Mouse (Mus musculus): ENCODE measurements around the gene Oprm1. TPM values are rescaled to one million over a fixed set of nuclear protein-coding genes. Genes with fewer than 3 reads are reported as not detected.

The Oprm1 gene
- polyA plus RNA-seq, 1 experiment from 2014 or later = 2.0 TPM

GRCm38 (mm10) chr10:7062993-7063392 lies 304.7 kb downstream of the Oprm1 start:
- Histone ChIP-seq H3K4me3 (no peak overlapping the region), H3K27me3 (no peaks in the 10 kb centered on the region), H3K9ac (replicated peaks) (no peak overlapping the region), H3K4me1 (no peaks in the 10 kb centered on the region), H3K4me2 (replicated peaks) (no peak overlapping the region), H3K27ac (replicated peaks) (no peak overlapping the region), H3K36me3 (no peaks in the 10 kb centered on the region), H3K9me3 (no peaks in the 10 kb centered on the region)
- ATAC-seq (replicated peaks) = no peak
- WGBS = 89% methylated on average over 7 of the region's 7 CpGs

GRCm38 (mm10) chr10:7063752-7064457 lies 305.6 kb downstream of the Oprm1 start:
- Histone ChIP-seq H3K27me3 (no peaks in the 10 kb centered on the region), H3K27ac (replicated peaks) (no peak overlapping the region)

GRCm38 (mm10) chr10:7068608-7069007 lies 310.3 kb downstream of the Oprm1 start:
- Histone ChIP-seq H3K9me3 (no peaks in the 10 kb centered on the region), H3K9ac (replicated peaks) (no peak overlapping the region), H3K27me3 (no peaks in the 10 kb centered on the region), H3K4me2 (replicated peaks) (no peak overlapping the region), H3K36me3 (no peaks in the 10 kb centered on the region), H3K4me3 (no peak overlapping the region), H3K4me1 (no peaks in the 10 kb centered on the region), H3K27ac (replicated peaks) (no peak overlapping the region)
- 74% methylated on average over 12 of the region's 12 CpGs for WGBS
- ATAC-seq (replicated peaks) = no peak

More at GRCm38 (mm10) chr10:7063752-7064457, 305.6 kb downstream of the Oprm1 start:
- no peak for ATAC-seq (replicated peaks)
- H3K9ac ChIP-seq (replicated peaks) = no peak overlapping the region
- no peak overlapping the region for H3K4me3 ChIP-seq
- 89% methylated on average over 9 of the region's 9 CpGs for WGBS
- H3K4me1 ChIP-seq = no peaks in the 10 kb centered on the region
- H3K9me3 ChIP-seq = no peaks in the 10 kb centered on the region
- no peaks in the 10 kb centered on the region for H3K36me3 ChIP-seq
- H3K4me2 ChIP-seq (replicated peaks) = no peak overlapping the region

- no peaks in the 10 kb centered on the region for H3K4me1 ChIP-seq
- no peak for ATAC-seq (replicated peaks)
- no peak overlapping the region for H3K4me3 ChIP-seq
- H3K36me3 ChIP-seq = no peaks in the 10 kb centered on the region
- H3K27me3 ChIP-seq = no peaks in the 10 kb centered on the region
- no peak overlapping the region for H3K27ac ChIP-seq (replicated peaks)
- H3K9me3 ChIP-seq = no peaks in the 10 kb centered on the region
- H3K9ac ChIP-seq (replicated peaks) = no peak overlapping the region
- WGBS = 89% methylated on average over 2 of the region's 2 CpGs
- H3K4me2 ChIP-seq (replicated peaks) = no peak overlapping the region
Measured at GRCm38 (mm10) chr10:7069090-7069489, 310.8 kb downstream of the Oprm1 start.

GRCm38 (mm10) chr10:7070100-7070835 lies 312.0 kb downstream of the Oprm1 start:
- Histone ChIP-seq H3K27ac (replicated peaks) (no peak overlapping the region), H3K36me3 (no peaks in the 10 kb centered on the region), H3K4me2 (replicated peaks) (no peak overlapping the region), H3K9ac (replicated peaks) (no peak overlapping the region), H3K27me3 (no peaks in the 10 kb centered on the region), H3K4me3 (no peak overlapping the region), H3K9me3 (no peaks in the 10 kb centered on the region), H3K4me1 (no peaks in the 10 kb centered on the region)
- ATAC-seq (replicated peaks) = peak; percentile 64; the same call in 1 of the 2 replicates
- 43% methylated on average over 8 of the region's 8 CpGs for WGBS

GRCm38 (mm10) chr10:7070924-7071323 lies 312.6 kb downstream of the Oprm1 start:
- no peak for ATAC-seq (replicated peaks)
- Histone ChIP-seq H3K9me3 (no peaks in the 10 kb centered on the region), H3K27me3 (no peaks in the 10 kb centered on the region), H3K36me3 (no peaks in the 10 kb centered on the region), H3K27ac (replicated peaks) (no peak overlapping the region), H3K4me2 (replicated peaks) (no peak overlapping the region), H3K4me1 (no peaks in the 10 kb centered on the region), H3K4me3 (no peak overlapping the region), H3K9ac (replicated peaks) (no peak overlapping the region)
- 80% methylated on average over 5 of the region's 5 CpGs for WGBS

- H3K4me3 ChIP-seq = no peak overlapping the region
- H3K4me2 ChIP-seq (replicated peaks) = no peak overlapping the region
- H3K9me3 ChIP-seq = no peaks in the 10 kb centered on the region
- no peak for ATAC-seq (replicated peaks)
- no peak overlapping the region for H3K9ac ChIP-seq (replicated peaks)
- no peaks in the 10 kb centered on the region for H3K27me3 ChIP-seq
- whole genome bisulfite sequencing = 89% methylated on average over 2 of the region's 2 CpGs
- H3K27ac ChIP-seq (replicated peaks) = no peak overlapping the region
- H3K36me3 ChIP-seq = no peaks in the 10 kb centered on the region
- no peaks in the 10 kb centered on the region for H3K4me1 ChIP-seq
Measured at GRCm38 (mm10) chr10:7074231-7074630, 315.9 kb downstream of the Oprm1 start.

GRCm38 (mm10) chr10:7075661-7076060 lies 317.4 kb downstream of the Oprm1 start:
- Histone ChIP-seq H3K27me3 (no peaks in the 10 kb centered on the region), H3K9ac (replicated peaks) (no peak overlapping the region), H3K4me3 (no peak overlapping the region), H3K9me3 (no peaks in the 10 kb centered on the region), H3K27ac (replicated peaks) (no peak overlapping the region), H3K4me2 (replicated peaks) (no peak overlapping the region), H3K36me3 (no peaks in the 10 kb centered on the region), H3K4me1 (no peaks in the 10 kb centered on the region)
- ATAC-seq (replicated peaks) = 0 out of 2 replicates have a peak, but pooled peaks have one; percentile 39
- 87% methylated on average over 2 of the region's 2 CpGs for WGBS

- Histone ChIP-seq H3K9me3 (no peaks in the 10 kb centered on the region), H3K4me3 (no peak overlapping the region), H3K9ac (replicated peaks) (no peak overlapping the region), H3K36me3 (no peaks in the 10 kb centered on the region), H3K27ac (replicated peaks) (no peak overlapping the region), H3K4me2 (replicated peaks) (no peak overlapping the region), H3K4me1 (no peaks in the 10 kb centered on the region), H3K27me3 (no peaks in the 10 kb centered on the region)
- ATAC-seq (replicated peaks) = peak; percentile 87
- WGBS = 18% methylated on average over 8 of the region's 8 CpGs
Measured at GRCm38 (mm10) chr10:7076201-7076600, 317.9 kb downstream of the Oprm1 start.

GRCm38 (mm10) chr10:7076662-7077211 lies 318.4 kb downstream of the Oprm1 start:
- H3K9me3 ChIP-seq = no peaks in the 10 kb centered on the region
- 60% methylated on average over 7 of the region's 8 CpGs for WGBS
- no peak overlapping the region for H3K9ac ChIP-seq (replicated peaks)
- H3K4me2 ChIP-seq (replicated peaks) = no peak overlapping the region
- no peaks in the 10 kb centered on the region for H3K4me1 ChIP-seq
- no peaks in the 10 kb centered on the region for H3K27me3 ChIP-seq
- peak; percentile 36 for ATAC-seq (replicated peaks)
- H3K36me3 ChIP-seq = no peaks in the 10 kb centered on the region
- no peak overlapping the region for H3K27ac ChIP-seq (replicated peaks)
- no peak overlapping the region for H3K4me3 ChIP-seq

- H3K27me3 ChIP-seq = no peaks in the 10 kb centered on the region
- H3K4me1 ChIP-seq = no peaks in the 10 kb centered on the region
- H3K4me3 ChIP-seq = no peak overlapping the region
- H3K4me2 ChIP-seq (replicated peaks) = no peak overlapping the region
- no peaks in the 10 kb centered on the region for H3K36me3 ChIP-seq
- 78% methylated on average over 7 of the region's 7 CpGs for WGBS
- ATAC-seq (replicated peaks) = no peak
- H3K9ac ChIP-seq (replicated peaks) = no peak overlapping the region
- H3K27ac ChIP-seq (replicated peaks) = no peak overlapping the region
- no peaks in the 10 kb centered on the region for H3K9me3 ChIP-seq
Measured at GRCm38 (mm10) chr10:7077389-7077808, 319.1 kb downstream of the Oprm1 start.

- no peaks in the 10 kb centered on the region for H3K9me3 ChIP-seq
- H3K4me1 ChIP-seq = no peaks in the 10 kb centered on the region
- H3K36me3 ChIP-seq = no peaks in the 10 kb centered on the region
- no peak for ATAC-seq (replicated peaks)
- H3K4me2 ChIP-seq (replicated peaks) = no peak overlapping the region
- 92% methylated on average over 1 of the region's 1 CpGs for WGBS
- H3K27me3 ChIP-seq = no peaks in the 10 kb centered on the region
- H3K9ac ChIP-seq (replicated peaks) = no peak overlapping the region
- no peak overlapping the region for H3K4me3 ChIP-seq
- no peak overlapping the region for H3K27ac ChIP-seq (replicated peaks)
Measured at GRCm38 (mm10) chr10:7077971-7078370, 319.7 kb downstream of the Oprm1 start.
